Mouse (Mus musculus): Measurements from ENCODE around the gene Axin1. TPM values are rescaled to one million over a fixed set of nuclear protein-coding genes. Genes with fewer than 3 reads are reported as not detected.
"Not testable (repeated sequence)": the region's sequence is repeated elsewhere in the genome, so short reads cannot be mapped to it uniquely, and the experiment has no call there.

The Axin1 gene
- total RNA-seq, 2 experiments from 2014 or later, result 25.9 to 29.7 TPM

DNA sequence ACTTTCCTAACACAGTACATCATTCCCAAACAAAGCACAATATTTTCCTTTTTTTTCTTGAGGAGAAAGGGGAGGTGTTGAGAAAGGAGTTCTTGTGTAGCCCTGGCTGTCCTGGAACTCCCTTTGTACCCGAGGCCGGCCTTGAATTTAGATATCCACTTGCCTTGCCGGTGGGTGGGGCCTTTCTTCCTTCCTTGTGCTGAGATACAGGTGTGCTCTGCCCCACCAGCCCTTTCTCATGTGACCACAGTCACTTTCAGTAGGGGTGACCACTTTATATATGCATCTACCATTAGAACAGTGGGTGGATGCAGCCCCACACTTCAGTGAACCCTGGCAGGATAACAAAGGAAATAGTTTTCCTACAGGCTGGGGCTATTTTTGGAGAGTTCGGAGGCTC, 26.8 kb upstream of the Axin1 start:
- Histone ChIP-seq H3K27ac (no peak overlapping the region), H3K4me3 (no peak overlapping the region)
- TF ChIP-seq CTCF (IDR thresholded peaks at IDR 0.05), result no peak
- intact Hi-C loops (cut with DNase I), result no loop called here
- DNase-seq (ENCODE audit: extremely low spot score in 1 of 2, low spot score in 2 of 2), result no peak

DNA sequence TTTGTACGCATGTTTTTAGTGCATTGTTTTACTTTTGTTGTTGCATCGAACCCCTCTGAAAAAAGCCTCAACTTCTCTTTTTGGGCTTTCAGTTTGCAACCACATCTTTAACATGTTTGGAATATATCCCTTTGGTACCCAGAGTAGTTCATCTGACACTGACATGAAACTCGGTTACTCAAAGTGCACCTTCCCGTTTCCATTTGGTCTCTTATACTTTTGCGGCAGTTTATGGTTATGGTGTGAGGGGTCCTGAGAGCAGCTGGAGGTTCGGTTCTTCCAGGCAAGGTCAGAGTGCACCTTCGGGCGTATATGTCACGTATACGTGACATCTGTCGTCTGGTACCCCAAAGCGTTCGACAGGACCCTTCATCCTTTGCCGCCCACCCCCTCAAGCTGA, 25.7 kb upstream of the Axin1 start:
- Histone ChIP-seq H3K27ac (peak overlapping the region; percentile 86), H3K4me3 (peak overlapping the region; percentile 67)
- TF ChIP-seq CTCF (IDR thresholded peaks at IDR 0.05), result no peak
- no peak for DNase-seq (ENCODE audit: extremely low spot score in 1 of 2, low spot score in 2 of 2)
- intact Hi-C loops (cut with DNase I), result no loop called here

GRCm38 (mm10) chr17:26113181-26113948, 25.1 kb upstream of the Axin1 start, which contains the start of gene Tmem8:
Gene Tmem8, plus strand, starts transcription at chr17:26113299.
- H3K27ac ChIP-seq, result peak within 1 kb of the TSS; percentile 86
- peak; percentile 33 for TF ChIP-seq CTCF (IDR thresholded peaks at IDR 0.05)
- intact Hi-C loops (cut with DNase I), result no loop called here
- H3K4me3 ChIP-seq, result peak within 1 kb of the TSS; percentile 67
- peak; percentile 73 for DNase-seq (ENCODE audit: extremely low spot score in 1 of 2, low spot score in 2 of 2)

DNA sequence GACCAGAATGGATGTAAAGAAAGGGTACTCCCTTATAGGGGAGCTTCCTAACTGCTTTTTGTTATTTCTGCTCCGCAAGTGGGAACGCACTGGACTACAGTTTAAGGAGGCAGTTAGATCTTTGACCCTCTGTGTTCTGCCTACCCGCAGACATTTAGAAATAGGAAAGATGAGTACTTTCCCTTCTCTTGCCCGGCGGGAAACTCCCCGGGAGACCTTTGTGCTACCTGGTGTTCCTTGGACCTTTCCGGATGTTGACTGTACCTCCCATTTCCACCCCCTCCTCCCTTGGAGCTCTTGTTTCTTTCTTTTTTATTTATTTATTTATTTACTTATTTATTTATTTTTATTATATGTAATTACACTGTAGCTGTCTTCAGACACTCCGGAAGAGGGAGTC, 24.4 kb upstream of the Axin1 start:
- intact Hi-C loops (cut with DNase I), result no loop called here
- Histone ChIP-seq H3K27ac (peak overlapping the region; percentile 86), H3K4me3 (peak overlapping the region; percentile 67)
- DNase-seq (ENCODE audit: extremely low spot score in 1 of 2, low spot score in 2 of 2), result no peak
- TF ChIP-seq CTCF (IDR thresholded peaks at IDR 0.05), result no peak

GRCm38 (mm10) chr17:26114461-26114860, 24.0 kb upstream of the Axin1 start:
- peak; percentile 29 for TF ChIP-seq CTCF (IDR thresholded peaks at IDR 0.05)
- H3K4me3 ChIP-seq; H3K27ac ChIP-seq; DNase-seq (ENCODE audit: extremely low spot score in 1 of 2, low spot score in 2 of 2); intact Hi-C loops (cut with DNase I): not testable (repeated sequence)

GRCm38 (mm10) chr17:26115205-26115898, 23.1 kb upstream of the Axin1 start:
- no peak for DNase-seq (ENCODE audit: extremely low spot score in 1 of 2, low spot score in 2 of 2)
- intact Hi-C loops (cut with DNase I), result no loop called here
- Histone ChIP-seq H3K4me3 (no peak overlapping the region), H3K27ac (no peak overlapping the region)
- TF ChIP-seq CTCF (IDR thresholded peaks at IDR 0.05), result no peak

GRCm38 (mm10) chr17:26115956-26116487, 22.5 kb upstream of the Axin1 start:
- no peak for DNase-seq (ENCODE audit: extremely low spot score in 1 of 2, low spot score in 2 of 2)
- Histone ChIP-seq H3K4me3 (no peak overlapping the region), H3K27ac (no peak overlapping the region)
- intact Hi-C loops (cut with DNase I), result no loop called here
- TF ChIP-seq CTCF (IDR thresholded peaks at IDR 0.05), result no peak

DNA sequence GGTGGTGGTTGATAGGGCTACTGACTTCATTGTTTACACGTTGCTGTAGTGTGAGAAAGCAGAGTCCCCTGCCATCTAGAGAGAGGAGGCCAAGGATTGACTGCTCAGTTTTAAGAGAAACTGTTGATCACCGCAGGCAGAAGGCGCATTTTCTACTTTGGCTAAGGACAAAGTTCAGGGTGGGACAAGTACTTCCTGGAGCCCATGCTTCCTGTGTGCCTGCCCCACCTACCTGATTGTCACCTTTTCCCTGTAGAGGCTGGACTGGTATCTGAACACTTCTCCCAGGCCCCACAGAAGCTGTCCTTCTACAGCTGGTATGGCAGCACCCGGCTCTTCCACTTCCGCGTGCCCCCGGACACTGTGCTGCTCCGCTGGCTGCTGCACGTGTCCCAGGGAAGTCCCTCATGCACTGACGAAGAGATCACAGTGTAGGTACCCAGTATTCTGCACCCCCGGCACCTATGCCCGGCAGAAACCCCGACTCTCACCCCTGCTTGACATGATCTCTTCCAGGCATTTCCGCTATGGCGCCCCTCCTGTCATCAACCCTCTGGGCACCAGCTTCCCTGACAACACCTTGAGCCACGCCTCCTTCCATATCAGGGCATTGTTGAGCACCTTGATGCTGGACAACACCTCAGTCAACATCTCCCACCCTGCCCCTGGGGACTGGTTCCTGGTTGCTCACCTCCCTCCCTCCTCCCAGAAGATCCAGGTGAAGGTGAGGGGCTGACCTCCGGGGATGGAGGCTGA, 21.8 kb upstream of the Axin1 start:
- TF ChIP-seq CTCF (IDR thresholded peaks at IDR 0.05), result no peak
- intact Hi-C loops (cut with DNase I), result no loop called here
- H3K27ac ChIP-seq, result no peak overlapping the region
- no peak overlapping the region for H3K4me3 ChIP-seq
- no peak for DNase-seq (ENCODE audit: extremely low spot score in 1 of 2, low spot score in 2 of 2)

DNA sequence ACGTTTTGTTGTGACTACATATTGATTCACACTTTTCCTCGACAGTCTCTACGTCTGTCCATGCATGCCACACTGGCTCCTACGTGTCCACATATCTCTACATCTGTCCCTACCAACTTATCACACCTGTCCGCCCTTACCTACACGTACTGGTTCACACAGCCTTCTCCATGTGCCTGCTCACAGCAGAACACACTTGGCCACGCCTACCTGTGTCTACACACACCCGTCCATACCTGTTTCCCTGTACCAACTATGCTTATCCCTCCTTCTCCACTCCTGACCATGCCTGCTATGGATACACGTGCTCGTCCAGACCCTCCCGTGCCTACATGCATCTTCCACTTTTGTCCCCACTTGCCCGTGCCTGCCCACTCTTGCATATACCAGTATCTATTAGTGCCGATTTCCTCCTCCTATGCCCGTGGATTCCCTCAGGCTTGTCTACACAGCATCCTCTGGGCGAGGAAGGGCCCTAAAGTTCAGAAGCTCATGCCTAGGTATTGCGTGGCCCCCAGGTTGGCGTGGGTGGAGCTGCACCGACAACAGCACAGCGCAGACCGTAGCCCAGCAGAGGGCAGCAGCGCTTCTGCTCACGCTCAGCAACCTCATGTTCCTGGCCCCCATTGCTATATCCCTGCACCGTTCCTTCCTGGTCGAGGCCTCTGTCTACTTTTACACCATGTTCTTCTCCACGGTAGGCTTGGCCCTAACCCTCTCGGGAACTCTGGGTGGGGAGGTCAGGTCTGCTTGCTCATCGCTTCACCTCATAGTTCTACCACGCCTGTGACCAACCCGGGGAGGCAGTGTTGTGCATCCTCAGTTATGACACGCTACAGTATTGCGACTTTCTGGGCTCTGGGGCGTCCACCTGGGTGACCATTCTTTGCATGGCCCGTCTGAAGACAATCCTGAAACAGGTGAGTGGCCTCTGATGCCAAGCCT, 18.4 kb upstream of the Axin1 start:
- Histone ChIP-seq H3K27ac (no peak overlapping the region), H3K4me3 (no peak overlapping the region)
- intact Hi-C loops (cut with DNase I), result loop anchor here (5.0 kb wide), 1 partner anchor 122 kb away; the partner anchor contains the start of gene Fam234a
- TF ChIP-seq CTCF (IDR thresholded peaks at IDR 0.05), result peak; percentile 60
- peak; percentile 62 to 67 for DNase-seq (ENCODE audit: extremely low spot score in 1 of 2, low spot score in 2 of 2)

GRCm38 (mm10) chr17:26122431-26123140, 15.9 kb upstream of the Axin1 start:
- H3K27ac ChIP-seq, result no peak overlapping the region
- DNase-seq (ENCODE audit: extremely low spot score in 1 of 2, low spot score in 2 of 2), result no peak
- TF ChIP-seq CTCF (IDR thresholded peaks at IDR 0.05), result no peak
- intact Hi-C loops (cut with DNase I), result loop anchor here (1.0 to 5.0 kb wide), 2 partner anchors 16 to 120 kb away; partner anchors contain the start of genes Axin1 and Fam234a
- H3K4me3 ChIP-seq, result no peak overlapping the region

Data from left cerebral cortex, adult 2 months (tissue).